Mouse (Mus musculus) brown adipose tissue, adult 24 weeks (tissue): ENCODE results near the gene Hormad2. TPM values are rescaled to one million over a fixed set of nuclear protein-coding genes. Genes with fewer than 3 reads are reported as not detected.

Experiments
- polyA plus RNA-seq: library from polyadenylated mRNA; stranded (reverse); fragments of >200 nt; gene quantifications from 2 replicates; pipeline ENCODE4 v1.2.4, GENCODE M21; 2012; ENCODE audit not compliant: missing spikeins, insufficient read depth, insufficient read length

The Hormad2 gene
- polyA plus RNA-seq, 1 experiment = not detected

Other genes starting within 250 kb of the Hormad2 start
- 2.4 and 3.4 TPM in 2 replicates for gene Castor1, start 222.9 kb downstream of the Hormad2 start, polyA plus RNA-seq
- not detected in 2 replicates for gene Osm, start 204.7 kb downstream of the Hormad2 start, polyA plus RNA-seq
- 0.36 TPM in 1 of 2 replicates, not detected in the other for gene Lif, start 183.5 kb downstream of the Hormad2 start, polyA plus RNA-seq
- gene Mtmr3, start 153.8 kb upstream of the Hormad2 start, polyA plus RNA-seq = 13.3 and 20.3 TPM in 2 replicates
- gene Gm11032, start 179.0 kb upstream of the Hormad2 start, polyA plus RNA-seq = not detected in 2 replicates
- gene Ascc2, start 196.6 kb upstream of the Hormad2 start, polyA plus RNA-seq = 7.4 and 9.1 TPM in 2 replicates